Mouse (Mus musculus): Measurements from ENCODE around the gene Calhm3.

DNA sequence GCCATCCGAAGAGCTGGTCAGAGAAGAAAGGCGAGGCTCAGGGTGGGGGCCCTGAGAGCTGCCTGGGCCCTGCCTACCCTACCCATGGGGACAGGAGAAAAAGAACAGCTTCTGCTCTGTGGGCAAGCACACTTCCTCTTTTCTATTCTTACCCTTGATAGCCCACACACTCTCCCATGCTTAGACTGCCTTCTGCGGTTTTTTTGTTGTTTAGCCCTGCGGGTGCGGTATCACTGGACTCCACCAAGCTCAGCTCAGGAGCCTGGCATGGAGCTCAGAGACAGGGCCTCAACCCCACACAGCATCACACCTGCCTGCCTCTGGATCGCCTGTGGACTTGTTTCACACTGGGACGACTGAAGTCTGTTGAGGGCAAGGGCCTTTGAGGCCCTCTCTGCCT lies 24.4 kb downstream of the Calhm3 start:
- no peak for TF ChIP-seq CTCF (IDR thresholded peaks at IDR 0.05; ENCODE audit: low read depth)
- TF ChIP-seq EP300 (optimal IDR thresholded peaks at IDR 0.05) = no peak
